Mouse (Mus musculus) heart, embryonic 14.5 days (tissue): Measurements from ENCODE around the gene Ankmy1. TPM values are rescaled to one million over a fixed set of nuclear protein-coding genes. Genes with fewer than 3 reads are reported as not detected.

Source experiments
- ATAC-seq: fragments of 200-750 bp; cut with Nextera tagmentation; 2 replicates; pipeline ENCODE4 v1.8.0; 2017; ENCODE audit warnings: low read depth, moderate TSS enrichment; ENCODE audit not compliant: insufficient number of reproducible peaks, insufficient read depth, low FRiP score
- H3K27ac ChIP-seq, 2 experiments: fragments of 200-500 bp in 1 of 2; fragments of 300-500 bp in 1 of 2; sonication (generic) in 1 of 2; replicated peaks in 1 of 2; 2 replicates each; pipeline ENCODE4 v1.5.1; 2012 to 2014; ENCODE audit warnings: low read depth in 2 of 2, low read length in 2 of 2, control low read depth in 1 of 2, mild to moderate bottlenecking in 1 of 2, mixed read lengths in 1 of 2; ENCODE audit not compliant: control insufficient read depth in 1 of 2, insufficient read depth in 1 of 2
- H3K27me3 ChIP-seq: fragments of 300-500 bp; sonication (generic); 2 replicates; pipeline ENCODE4 v1.6.1; 2014; ENCODE audit warnings: mild to moderate bottlenecking, low read length, control low read depth; ENCODE audit not compliant: control insufficient read depth, insufficient read depth
- H3K36me3 ChIP-seq: fragments of 300-500 bp; sonication (generic); 2 replicates; pipeline ENCODE4 v1.6.1; 2014; ENCODE audit warnings: mild to moderate bottlenecking, control low read depth, low read length, mixed read lengths; ENCODE audit not compliant: control insufficient read depth, insufficient read depth
- H3K4me1 ChIP-seq, 2 experiments: fragments of 200-500 bp in 1 of 2; fragments of 300-500 bp in 1 of 2; sonication (generic) in 1 of 2; 2 replicates each; pipeline ENCODE4 v1.6.1; 2012 to 2014; ENCODE audit warnings: low read length in 2 of 2, control low read depth in 1 of 2, mixed read lengths in 1 of 2; ENCODE audit not compliant: control insufficient read depth in 2 of 2, insufficient read depth in 2 of 2
- H3K4me2 ChIP-seq: fragments of 300-500 bp; sonication (generic); 2 replicates; pipeline ENCODE4 v1.6.1; 2014; ENCODE audit warnings: mild to moderate bottlenecking, low read length
- H3K4me3 ChIP-seq, 2 experiments: fragments of 200-500 bp in 1 of 2; fragments of 300-500 bp in 1 of 2; sonication (generic) in 1 of 2; 2 replicates each; pipeline ENCODE4 v1.5.1; 2012 to 2014; ENCODE audit warnings: low read length in 2 of 2, mild to moderate bottlenecking in 2 of 2, control low read depth in 1 of 2, low read depth in 1 of 2, moderate library complexity in 1 of 2; ENCODE audit not compliant: control insufficient read depth in 1 of 2, insufficient read depth in 1 of 2
- H3K9ac ChIP-seq: fragments of 300-500 bp; sonication (generic); 2 replicates; pipeline ENCODE4 v1.6.1; 2014; ENCODE audit warnings: mild to moderate bottlenecking, low read length
- H3K9me3 ChIP-seq: fragments of 300-500 bp; sonication (generic); 2 replicates; pipeline ENCODE4 v1.6.1; 2016; ENCODE audit warnings: low read length, control low read depth; ENCODE audit not compliant: control insufficient read depth
- WGBS: fragments of 180-500 bp; shearing (Covaris S2); extraction: QIAGEN DNeasy Blood & Tissue Kit; methylation state at CpG from one replicate; pipeline ENCODE4 v1.1.7; 2014; 5-methylcytosine and 5-hydroxymethylcytosine counted together
- microRNA counts: library from miRNA; unstranded; fragments of <30 nt; microRNA quantifications from one replicate; lab custom pipeline; 2016
- microRNA-seq: library from miRNA; unstranded; fragments of <30 nt; microRNA quantifications from one replicate; pipeline ENCODE4, GENCODE M21; 2016
- polyA plus RNA-seq: library from polyadenylated mRNA; unstranded; fragments of >200 nt; fragmentation: Nextera tagmentation; extraction: Ambion mirVana; gene quantifications from 2 replicates; pipeline ENCODE4 v1.2.1, GENCODE M21; 2014

Gene Ankmy1
- polyA plus RNA-seq, 1 experiment from 2014 or later, result 0.89 TPM

DNA sequence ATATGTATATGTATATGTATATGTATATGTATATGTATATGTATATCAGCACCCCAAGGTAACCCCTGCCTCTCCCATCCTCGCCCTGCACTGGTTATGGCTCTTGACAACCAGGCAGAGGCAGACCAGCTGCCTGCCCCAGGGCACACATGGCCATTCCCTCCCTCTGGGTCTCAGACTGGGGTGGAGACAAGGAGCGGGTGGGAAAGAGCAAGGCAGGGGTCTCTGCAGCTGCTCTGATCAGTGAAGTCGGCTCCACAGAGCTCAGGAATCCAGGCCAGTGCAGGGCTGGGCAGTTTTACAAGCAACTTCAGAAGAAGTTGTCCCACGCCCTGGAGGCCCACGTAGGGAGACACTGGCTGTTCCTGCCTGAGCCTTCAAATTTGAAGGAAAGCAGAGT, 88.4 kb downstream of the Ankmy1 start:
- WGBS, result 62% methylated on average over 5 of the region's 5 CpGs
- Histone ChIP-seq H3K4me3 (no peak overlapping the region), H3K27ac (no peak overlapping the region), H3K4me2 (no peak overlapping the region), H3K4me1 (no peaks in the 10 kb centered on the region), H3K36me3 (no peaks in the 10 kb centered on the region), H3K27me3 (no peaks in the 10 kb centered on the region; the same call in 1 of the 2 replicates), H3K9me3 (peaks cover 4% of the 10 kb centered on the region; the same call in 1 of the 2 replicates), H3K9ac (no peak overlapping the region)
- no peak for ATAC-seq

MicroRNA genes within 50 kb of the gene (microRNA counts, 519-probe panel; counts per million panel counts)
- microRNA mmu-miR-149 (lab: Ali Mortazavi, UCI), result 5,177 counts per million, percentile 81 among the panel's probes with 10 or more counts

Small RNAs within 50 kb of the gene (microRNA-seq; reads per million reads assigned to microRNA genes)
- gene Mir149, result 4,151 reads per million, percentile 90 among the genes with 10 or more reads in this experiment

Other genes starting within 250 kb of the Ankmy1 start
- gene Gpc1, start 71.3 kb downstream of the Ankmy1 start, polyA plus RNA-seq, result 55.3 and 59.7 TPM in 2 replicates
- gene Dusp28, start 4.1 kb upstream of the Ankmy1 start, polyA plus RNA-seq, result 15.6 and 16.5 TPM in 2 replicates
- 37.8 and 40.8 TPM in 2 replicates for gene Rnpepl1, start 7.9 kb upstream of the Ankmy1 start, polyA plus RNA-seq
- 15.7 and 16.9 TPM in 2 replicates for gene Capn10, start 31.5 kb upstream of the Ankmy1 start, polyA plus RNA-seq
- gene Gpr35, start 48.0 kb upstream of the Ankmy1 start, polyA plus RNA-seq, result 0.44 and 0.54 TPM in 2 replicates
- gene Aqp12, start 103.4 kb upstream of the Ankmy1 start, polyA plus RNA-seq, result 0.19 TPM in 1 of 2 replicates, not detected in the other
- gene Kif1a, start 199.0 kb upstream of the Ankmy1 start, polyA plus RNA-seq, result 7.8 and 11.6 TPM in 2 replicates
- not detected in 2 replicates for gene Agxt, start 232.3 kb upstream of the Ankmy1 start, polyA plus RNA-seq